Mouse (Mus musculus): ENCODE measurements around the gene Atxn7l1. TPM values are rescaled to one million over a fixed set of nuclear protein-coding genes. Genes with fewer than 3 reads are reported as not detected.

Atxn7l1 gene
- 10 to 100 TPM; 26.5 to 29.5 TPM for total RNA-seq (2021)
- long read RNA-seq, experiment 1, partial matches to known transcripts = 0 of 7 reads
- long read RNA-seq, experiment 1, other reads (novel, unspliced or antisense) = 3 of 7 reads
- long read RNA-seq, experiment 2, partial matches to known transcripts = 0 of 1 reads
- long read RNA-seq, experiment 2, other reads (novel, unspliced or antisense) = 0 of 1 reads

DNA sequence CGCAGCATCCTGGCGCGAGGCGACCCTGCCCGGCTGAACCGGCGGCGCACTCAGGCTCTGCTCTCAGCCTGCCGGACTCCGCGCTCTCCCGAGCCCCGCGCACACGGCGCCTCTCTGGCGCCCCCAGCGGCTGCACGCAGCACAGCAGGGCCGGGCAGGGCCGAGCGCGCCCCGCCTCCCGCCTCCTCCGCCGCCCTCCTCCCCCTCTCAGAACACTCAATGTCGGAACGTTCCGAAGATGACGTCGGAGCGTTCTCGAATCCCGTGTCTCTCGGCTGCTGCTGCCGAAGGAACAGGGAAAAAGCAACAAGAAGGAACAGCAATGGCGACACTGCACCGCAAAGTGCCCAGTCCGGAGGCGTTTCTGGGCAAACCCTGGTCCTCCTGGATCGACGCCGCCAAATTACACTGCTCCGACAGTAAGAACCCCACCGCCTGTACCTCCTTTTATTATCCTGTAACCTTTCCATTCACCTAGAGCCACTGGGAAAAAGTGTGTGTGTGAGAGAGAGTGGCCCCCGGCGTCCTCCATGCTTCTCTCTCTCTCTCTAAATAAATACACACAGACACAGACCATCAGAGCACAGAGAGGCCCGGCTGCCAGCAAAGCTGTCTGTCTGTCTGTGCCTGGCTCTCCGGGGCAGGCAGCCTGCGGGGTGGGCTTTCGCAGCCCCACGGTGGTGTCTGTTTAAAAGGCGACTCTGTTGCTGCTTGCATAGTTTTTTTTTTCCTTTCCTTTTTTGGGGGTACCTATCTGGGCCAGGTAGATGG lies at the start of gene Atxn7l1:
Gene Atxn7l1, plus strand, starts transcription at position 197 of the 771 bp plus-strand sequence.
- peak; percentile 92 to 95 for DNase-seq

DNA sequence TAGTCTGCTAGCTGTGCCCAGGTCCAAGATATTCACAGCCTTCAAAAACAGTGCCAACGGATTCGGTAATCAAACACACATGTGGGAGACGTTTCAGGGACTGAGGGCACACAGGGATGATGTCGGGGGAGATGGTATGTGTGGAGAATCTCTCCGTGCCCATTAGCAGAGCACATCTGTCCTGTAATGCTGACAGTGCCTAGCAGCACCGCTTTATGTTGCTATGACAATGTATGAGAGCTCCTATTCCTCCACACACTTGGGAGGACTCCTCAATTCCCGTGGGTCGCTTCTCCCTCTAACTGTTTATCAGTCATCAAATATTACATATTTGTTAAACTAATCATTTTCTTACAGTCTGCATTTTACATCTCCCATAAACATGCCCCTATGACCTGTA lies 45.9 kb upstream of the Atxn7l1 start:
- no peak for DNase-seq

DNA sequence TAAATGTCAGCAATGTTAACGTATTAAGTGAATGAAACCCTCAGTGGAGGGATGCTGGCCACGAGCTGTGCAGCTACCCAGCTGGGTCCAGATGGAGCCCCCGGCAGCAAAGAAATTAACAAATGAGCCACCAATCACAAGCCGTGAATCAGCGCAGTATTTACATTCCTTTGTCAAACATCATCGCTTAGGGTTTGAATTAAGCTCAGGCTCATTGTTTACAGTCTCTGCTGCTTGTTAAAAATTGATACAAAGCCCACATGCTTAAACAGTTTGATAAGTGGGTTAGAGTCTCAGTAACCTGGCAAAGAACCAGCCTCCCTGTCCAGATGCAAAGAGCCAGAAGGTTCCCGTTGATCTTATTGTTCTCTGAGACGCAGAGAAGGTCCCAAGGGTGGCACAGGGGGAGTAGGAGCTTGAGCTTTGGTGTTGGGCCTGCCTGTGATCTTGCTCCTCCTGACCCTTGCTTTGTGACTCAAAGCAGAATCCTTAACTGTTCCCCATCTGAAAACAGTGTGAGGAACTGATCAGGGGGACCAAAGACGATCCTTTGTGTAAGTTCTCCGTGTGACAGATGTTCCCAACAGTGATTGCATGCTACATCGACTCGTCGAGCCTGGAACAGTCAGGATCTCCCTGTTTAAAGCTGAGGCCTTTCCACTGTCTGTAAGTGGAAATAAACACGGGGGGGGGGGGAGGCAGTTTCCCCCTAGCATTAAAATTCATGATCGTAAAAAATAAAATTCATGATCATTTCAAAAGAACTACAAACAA lies 45.0 kb upstream of the Atxn7l1 start:
- no peak for DNase-seq

DNA sequence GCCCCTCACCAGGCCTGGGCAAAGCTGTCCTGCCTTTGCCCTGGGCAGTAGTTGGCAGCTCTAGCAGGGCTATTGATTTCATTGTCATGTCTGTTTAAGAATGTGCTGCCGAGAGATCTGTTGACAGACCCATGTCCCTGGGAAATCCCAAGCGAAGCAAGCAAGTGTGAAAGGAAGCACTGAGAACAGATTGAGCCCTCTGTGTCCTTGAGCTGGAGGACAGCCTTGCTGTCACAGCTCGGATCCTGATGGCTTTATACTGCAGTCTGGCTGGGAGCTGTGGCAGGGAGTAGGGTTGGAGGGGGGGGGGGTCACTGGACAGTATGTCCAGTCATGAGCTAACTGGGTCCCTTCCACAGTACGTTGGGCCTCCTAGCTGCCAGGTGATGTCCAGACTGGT lies 41.8 kb upstream of the Atxn7l1 start:
- DNase-seq = peak; percentile 28 to 64

DNA sequence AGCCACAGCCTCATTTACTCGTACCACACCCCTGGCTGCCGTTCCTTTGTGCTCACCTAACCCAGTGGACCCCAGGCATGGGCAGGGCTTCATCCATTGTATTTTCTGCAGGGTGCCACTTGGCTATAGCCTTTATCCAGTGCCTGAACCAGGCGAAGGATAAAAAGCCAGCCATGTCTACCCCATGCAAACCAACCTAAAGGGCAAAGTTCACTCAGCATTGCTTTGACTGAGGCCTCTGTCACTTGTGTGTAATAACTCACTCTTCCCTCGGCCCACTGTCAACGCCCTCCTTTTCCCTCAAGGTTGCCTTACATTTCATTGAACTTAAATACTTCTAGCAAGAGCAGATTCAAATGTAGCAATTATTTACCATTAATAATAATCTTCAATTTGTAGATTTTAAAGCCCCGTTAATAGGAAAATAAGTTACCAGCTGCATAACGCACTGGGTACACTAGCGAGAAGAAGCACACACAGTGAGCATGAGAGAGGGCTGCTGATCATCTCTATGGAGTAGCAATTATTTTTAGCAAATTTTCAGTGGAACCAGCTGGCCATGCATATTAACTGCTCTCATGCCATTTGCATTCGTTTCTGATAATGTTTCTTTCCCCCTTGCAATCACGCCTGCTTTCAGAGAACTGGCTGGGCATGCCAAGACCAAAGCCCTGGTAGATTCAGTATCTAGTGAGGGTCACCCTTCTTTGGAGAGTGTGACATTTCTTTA lies 40.9 kb upstream of the Atxn7l1 start:
- DNase-seq = no peak

DNA sequence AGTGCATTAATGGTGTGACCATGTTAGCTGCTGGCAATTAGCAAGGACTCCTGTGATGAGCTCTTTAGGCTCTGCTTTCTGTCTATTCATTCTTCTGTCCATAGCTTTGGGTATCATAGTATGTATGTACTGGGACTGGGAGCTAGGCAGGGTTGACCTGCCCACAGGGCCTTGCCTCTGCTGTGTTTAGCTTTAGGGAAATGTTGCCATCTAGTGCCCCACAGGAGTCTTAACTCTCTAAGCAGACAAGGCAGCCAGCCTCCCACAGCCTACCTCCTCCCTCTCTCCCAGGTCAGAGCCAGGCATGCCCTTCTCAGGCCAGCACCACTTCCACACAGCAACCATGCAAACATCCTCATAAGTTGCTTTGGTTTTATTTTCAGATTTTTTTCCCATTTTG lies 38.0 kb upstream of the Atxn7l1 start:
- DNase-seq = peak; percentile 38 to 62

DNA sequence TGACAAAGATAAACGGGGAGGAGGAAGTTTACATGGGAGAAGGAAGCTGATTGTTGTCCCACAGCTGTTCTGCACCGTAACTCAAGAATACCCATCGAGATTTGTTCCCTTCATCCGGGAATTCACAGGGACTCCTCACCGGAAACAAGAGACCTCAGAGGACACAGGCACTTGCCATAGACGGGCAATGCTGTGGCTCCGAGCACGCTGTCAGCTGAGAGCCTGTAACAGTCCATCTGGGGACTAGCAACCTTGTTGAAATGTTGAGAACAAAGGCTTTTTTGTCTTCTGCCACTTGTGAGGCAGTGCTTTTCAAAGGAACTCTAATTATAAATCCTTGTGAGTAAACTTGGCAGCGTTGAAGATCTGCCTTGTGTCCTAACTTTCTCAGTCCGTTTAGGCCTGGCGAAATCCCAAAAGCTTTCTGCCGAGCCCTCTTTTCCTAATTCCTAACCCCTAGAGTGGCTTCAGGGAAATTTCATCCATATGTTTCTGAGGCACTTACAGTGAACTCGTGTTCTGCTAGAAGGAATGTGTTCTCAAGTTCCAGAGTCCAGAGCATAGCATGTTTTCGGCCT lies 36.5 kb upstream of the Atxn7l1 start:
- peak; percentile 17 to 18 for DNase-seq

DNA sequence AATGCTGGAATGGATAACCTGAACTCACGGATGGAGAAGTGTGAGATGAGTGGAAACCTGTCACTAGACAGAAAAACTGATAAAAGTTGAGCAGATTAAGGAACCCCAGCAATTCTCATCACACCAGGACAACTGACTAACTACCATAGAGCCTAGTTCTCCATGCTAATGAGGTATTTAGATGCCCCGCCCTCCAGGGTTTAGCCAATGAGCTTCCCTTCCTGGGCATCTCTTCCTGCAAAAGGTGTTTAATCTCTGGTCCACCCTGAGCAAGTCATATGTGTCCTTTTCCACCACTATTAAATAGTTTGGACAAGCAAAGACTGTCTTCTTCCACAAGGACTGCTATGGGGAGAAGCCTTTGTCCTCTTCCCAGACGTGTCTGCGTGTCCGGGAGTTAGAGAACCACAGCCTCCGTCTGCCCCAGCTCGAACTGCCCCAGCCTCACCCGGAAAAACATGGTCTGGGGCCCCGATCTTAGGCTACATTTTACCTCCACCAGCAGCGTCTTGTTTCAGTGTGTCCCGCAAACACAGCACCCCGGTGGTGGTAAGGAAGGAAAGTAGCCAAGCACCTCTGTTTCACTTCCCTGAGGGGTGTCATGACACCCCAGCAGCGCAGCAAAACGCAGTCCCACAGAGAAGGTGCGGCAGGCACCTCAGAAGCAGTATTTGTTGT lies 28.7 kb upstream of the Atxn7l1 start:
- no peak for DNase-seq

DNA sequence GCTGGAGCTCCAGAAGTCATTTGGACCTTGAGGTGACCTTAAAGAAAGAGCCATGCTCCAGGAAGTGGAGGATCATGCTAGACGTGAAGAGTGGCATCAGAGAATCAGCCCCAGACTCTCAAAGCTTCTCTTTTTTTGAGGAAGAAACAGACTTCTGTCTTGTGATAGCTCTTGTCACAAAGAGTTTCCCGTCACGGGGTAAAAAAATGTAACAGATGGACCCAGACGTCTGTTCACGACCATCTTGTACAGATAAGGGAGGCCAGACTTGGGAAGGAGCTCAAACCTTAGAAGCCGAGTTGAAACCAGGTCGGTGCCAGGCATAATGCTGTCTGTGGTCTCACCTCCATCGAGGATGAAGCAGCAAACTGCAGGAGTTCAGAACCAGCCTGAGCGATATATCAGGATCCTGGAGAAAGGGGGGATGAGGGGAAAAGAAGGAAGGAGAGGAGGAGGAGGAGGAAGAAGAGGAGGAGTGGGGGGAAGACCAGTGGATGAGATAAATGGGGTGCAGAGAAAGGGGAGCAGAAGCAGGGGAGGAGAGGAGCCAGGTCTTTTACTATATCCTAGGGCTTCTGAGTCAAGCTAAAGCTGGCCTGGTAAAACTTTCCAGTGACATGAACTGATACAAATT lies 21.8 kb upstream of the Atxn7l1 start:
- no peak for DNase-seq

DNA sequence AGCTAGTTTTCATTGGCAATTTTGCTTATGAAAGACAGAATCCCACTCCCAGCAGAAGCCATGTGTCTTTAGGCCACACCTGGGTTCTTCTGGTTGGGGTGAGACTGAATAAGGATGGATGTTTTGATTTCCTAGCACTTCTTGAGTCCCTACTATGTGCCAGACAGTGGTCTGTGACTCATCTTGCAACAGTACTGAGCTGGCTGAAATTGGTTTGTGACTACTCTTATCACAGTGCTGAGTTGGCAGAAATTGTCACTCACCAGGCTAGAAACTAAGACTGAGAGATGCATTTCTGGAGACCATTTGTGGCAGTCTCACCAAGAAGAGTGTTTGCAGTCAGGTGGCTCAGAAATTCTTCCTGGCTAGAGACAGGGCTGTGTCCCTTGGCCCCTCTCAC lies 21.2 kb upstream of the Atxn7l1 start:
- DNase-seq = no peak

DNA sequence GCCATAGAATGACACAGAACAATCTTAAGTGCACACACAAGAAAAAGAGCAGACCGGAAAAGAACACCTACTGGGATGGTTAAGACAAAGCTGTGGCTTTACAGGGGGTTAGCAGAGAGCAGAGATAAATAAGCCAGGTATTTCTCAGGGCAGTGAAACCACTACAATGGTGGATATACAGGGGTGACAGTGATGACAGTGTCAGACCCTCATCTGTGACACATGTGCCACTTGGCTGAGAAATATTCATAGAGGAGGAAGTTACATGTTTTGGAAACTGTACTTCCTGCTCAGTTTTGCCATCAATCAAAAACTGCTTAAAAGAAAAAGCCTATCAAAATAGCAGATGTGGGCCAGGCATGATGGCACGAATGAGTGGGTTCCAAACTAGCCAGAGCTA lies 19.4 kb upstream of the Atxn7l1 start:
- no peak for DNase-seq

DNA sequence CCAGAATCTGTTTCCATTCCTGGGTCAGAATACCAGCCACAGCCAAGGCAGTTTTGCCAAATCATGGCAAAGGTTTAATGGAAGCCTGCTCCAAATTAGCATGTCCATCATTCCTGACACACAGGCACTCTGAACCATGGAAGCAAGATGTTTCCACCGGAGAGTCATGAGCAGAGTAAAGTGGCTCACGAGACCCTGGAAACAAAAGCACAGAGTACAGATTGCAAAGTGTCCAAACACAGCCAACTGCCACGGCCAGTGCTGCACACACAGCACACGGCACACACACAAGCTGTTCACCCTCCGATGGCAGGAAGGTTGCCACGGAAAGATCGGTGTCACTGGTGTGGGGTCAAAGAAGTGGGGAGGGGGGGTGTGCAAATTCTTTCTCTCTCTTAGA lies 18.8 kb upstream of the Atxn7l1 start:
- DNase-seq = no peak

DNA sequence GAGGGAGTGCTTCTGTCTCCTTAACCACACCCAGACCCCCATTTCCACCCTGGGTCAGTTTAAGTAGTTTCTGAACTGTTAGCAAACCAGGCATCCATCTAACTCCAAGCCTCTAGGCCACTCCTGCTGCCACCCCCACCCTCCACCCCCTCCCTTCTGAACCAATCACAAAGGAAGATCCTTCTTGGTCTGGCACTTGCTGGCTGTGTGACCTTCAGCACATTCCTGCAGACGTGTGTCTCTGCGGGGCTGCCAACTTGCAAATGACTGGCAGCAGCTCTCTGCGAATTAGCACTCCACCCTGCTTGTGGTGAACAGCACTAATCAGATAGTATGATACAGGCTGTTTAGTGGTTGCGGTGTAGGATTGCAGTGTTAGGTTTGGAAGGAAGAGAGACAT lies 18.1 kb upstream of the Atxn7l1 start:
- DNase-seq = peak; percentile 40 to 46

DNA sequence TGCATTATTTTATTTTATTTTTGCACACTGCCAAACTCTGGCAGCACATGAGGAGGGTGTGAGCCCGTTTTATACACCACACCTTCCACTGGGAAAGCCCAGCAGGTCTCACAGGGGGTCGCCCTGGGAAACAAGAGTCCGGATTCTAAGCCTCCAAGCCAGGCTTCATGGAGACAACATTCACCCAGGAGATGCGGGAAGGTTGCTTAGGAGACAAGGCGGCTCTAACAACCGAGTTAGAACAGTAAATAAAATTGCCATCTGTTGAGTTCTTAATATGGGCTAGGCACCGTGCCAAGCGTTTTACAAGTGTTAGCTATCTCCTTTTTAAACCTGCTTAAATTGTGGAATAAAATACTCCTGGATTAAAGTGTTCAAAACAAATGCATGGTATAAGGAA lies 17.1 kb upstream of the Atxn7l1 start:
- no peak for DNase-seq

DNA sequence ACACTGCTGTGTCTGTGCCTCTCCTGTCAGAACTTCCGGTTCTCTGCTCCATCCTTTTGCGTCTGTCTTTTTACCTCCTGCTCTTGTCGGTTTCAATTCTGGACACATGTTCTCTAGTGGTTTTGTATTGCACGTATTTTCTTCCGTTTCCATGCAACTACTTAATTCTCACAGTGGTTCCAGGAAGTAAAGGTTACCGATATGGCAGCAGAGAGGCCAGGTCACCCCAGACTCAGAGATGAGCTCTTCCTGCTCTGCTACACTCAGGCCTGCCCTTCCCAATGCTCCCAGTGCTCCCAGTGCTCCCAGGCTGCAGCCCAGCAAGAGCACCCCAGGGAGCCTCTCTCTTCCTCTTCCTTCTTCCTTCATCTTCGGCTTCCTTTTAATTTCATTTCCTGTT lies 15.7 kb upstream of the Atxn7l1 start:
- DNase-seq = no peak

DNA sequence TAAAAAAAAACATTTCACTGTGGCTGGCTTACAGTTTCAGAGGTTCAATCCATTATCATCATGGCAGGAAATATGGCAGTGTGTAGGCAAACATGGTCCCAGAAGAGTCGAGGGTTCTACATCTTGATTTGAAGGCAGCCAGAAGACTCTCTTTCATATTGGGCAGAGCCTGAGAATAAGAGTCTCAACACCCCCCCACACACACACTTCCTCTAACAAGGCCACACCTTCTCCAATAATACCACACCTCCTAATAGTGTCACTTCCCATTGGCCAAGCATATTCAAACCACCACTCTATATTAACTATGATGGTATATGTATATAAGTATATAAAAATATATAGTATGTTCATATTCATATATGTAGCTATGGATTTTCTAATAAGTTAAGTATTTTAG lies 9.6 kb upstream of the Atxn7l1 start:
- DNase-seq = no peak

DNA sequence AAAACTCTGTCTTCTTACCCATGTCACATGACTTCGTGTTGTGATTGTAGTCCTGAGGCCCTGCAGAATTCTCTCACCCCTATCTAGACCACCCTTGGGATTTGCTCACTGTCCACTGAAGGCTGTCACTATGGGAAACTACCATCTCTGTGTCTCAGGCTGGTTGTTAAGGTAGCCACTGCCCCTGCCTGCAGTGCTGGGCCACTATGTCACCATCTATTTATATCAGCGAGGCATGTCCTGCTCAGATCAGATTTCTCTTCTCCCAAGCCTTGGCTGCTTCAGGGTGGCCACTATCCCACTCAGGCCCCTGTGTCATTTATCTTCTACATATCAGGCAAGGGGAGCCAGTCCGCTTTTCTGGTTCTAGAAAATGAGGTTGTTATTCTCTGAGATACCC lies 8.4 kb upstream of the Atxn7l1 start:
- DNase-seq = no peak

DNA sequence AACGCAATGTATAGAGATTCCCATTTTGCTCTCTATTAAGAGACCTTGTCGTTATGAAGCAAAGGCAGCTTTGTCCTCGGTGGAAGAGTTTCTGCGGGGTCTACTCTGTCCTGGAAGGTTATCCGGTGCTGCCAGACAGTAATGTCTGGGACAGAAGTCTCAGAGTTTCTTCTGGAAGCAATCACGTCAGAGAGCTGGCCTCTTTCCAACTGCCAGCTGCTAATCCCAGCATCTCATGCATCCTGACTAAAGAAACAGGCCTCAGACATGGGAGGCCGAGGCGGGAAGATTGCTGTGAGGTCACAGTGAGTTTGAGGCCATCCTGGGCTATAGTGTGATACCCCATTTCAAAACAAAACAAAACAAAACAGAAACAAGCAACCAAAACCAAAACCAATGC lies 3.0 kb upstream of the Atxn7l1 start:
- peak in 1 of 2 experiments; percentile 24 for DNase-seq

DNA sequence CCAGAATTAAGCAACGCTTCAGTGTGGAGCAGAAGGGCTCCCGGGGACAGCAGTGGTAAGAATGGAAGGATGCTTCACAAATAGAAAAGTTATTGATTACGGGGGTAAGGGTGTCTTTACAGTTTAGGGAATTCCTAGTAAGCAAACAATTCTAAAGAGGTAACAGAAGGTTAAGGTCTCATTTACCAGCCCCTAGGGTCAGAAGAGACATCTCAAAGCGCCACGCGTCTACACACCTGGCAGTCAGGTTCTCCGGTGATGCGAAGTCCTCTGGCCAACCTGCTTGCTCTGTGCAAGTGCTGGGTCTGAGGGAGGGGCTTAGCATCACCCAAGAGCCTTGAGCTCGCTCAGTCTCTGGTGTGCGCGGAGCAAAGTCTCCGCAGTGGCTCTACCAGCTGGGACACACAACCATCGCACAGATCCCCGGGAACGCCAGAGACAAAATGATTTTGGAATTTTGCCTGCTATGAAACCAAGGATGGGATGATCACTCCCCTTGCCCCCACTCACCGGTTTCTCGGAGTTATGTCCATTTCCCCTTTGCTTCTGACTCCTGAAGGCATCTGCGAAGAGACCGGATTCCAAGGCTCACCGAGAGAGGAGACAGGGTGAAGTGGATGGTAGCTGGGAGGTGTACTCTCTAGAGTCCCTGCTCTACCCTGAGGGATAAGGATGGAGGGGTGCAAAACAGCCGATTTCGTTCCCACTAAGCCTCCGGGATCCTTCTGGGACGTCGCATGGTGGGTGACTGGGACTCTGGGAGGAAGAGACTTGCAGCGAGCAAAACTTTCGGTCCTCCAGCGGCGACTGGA lies 665 bp upstream of the Atxn7l1 start:
- no peak for DNase-seq

DNA sequence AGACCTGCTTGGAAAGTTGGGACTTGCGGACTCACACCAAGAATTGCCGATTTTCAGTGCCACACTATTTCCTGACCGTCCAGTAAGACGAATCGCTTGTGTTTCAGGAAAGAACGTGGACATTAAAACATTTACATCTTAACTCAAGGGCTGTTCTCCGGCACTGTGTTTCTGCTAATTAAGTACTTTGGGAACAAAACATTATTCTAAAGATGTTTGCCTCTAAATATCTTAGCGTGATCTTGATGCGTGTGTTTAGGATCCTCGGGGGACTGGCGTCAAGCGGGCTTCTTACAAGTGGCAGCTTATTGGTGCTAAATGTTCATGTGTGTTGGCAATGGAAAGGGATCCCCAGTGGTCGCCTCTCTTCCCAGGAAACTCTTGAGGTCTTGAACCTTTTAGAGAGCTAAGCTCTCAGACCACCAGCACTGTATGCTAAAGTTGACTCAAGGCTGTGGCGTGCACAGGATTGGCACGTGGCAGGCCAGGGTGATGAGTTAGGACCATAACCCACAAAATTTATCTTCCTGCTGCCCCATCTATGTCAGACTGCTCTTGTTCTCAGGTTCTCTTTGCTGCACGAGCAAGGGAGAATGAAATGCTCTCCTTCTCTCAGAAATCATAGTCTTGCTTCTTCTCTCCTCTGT lies 2.2 kb downstream of the Atxn7l1 start:
- DNase-seq = no peak

All from adrenal gland, postnatal 36 days (tissue).